Mouse (Mus musculus) cortical plate, adult 2 months (tissue): ENCODE measurements around the gene Atp5g2.

Experiments
- CTCF ChIP-seq: fragments of 200-500 bp; IDR thresholded peaks from 2 replicates; pipeline ENCODE4 v1.5.1; 2011; ENCODE audit warnings: mild to moderate bottlenecking, control low read depth, low read length; ENCODE audit not compliant: insufficient read depth; ENCODE audit errors: extremely low read depth
- POLR2A ChIP-seq: fragments of 200-500 bp; IDR thresholded peaks from 2 replicates; pipeline ENCODE4 v1.6.1; 2011; ENCODE audit warnings: mild to moderate bottlenecking, low read length, control low read depth; ENCODE audit not compliant: insufficient read depth; ENCODE audit errors: extremely low read depth

GRCm38 (mm10) chr15:102670767-102671575 lies 1.2 kb downstream of the Atp5g2 start:
- TF ChIP-seq POLR2A: peak; percentile 66
- TF ChIP-seq CTCF: peak; percentile 99
